Mouse (Mus musculus) left cerebral cortex, adult 2 months (tissue): Measurements from ENCODE around the gene Atp7a. TPM values are rescaled to one million over a fixed set of nuclear protein-coding genes. Genes with fewer than 3 reads are reported as not detected.

Experiments used
- DNase-seq, 2 experiments: peaks; one replicate each; pipeline ENCODE4 v3.0.0; 2021 to 2022; ENCODE audit warnings: low spot score in 2 of 2, mixed read lengths in 1 of 2; ENCODE audit errors: extremely low spot score in 1 of 2
- H3K27ac ChIP-seq: fragments of 200-600 bp; 2 replicates; pipeline ENCODE4 v1.8.1; 2022
- H3K4me3 ChIP-seq: fragments of 200-600 bp; 2 replicates; pipeline ENCODE4 v1.8.1; 2022
- CTCF ChIP-seq: fragments of 200-600 bp; IDR thresholded peaks from 2 replicates; pipeline ENCODE4 v1.8.1; 2022; ENCODE audit warnings: antibody characterized with exemption, mild to moderate bottlenecking, moderate library complexity
- intact Hi-C: fragments of 180-260 bp; cut with DNase I; formaldehyde crosslinking; loops from one replicate; pipeline ENCODE4 v1.15.1; 2025
- total RNA-seq, 2 experiments: library from RNA; stranded (reverse); gene quantifications; 2 replicates each; pipeline ENCODE4 v1.2.3; 2021

The Atp7a gene
- total RNA-seq, 2 experiments from 2014 or later, result 7.4 to 8.5 TPM

DNA sequence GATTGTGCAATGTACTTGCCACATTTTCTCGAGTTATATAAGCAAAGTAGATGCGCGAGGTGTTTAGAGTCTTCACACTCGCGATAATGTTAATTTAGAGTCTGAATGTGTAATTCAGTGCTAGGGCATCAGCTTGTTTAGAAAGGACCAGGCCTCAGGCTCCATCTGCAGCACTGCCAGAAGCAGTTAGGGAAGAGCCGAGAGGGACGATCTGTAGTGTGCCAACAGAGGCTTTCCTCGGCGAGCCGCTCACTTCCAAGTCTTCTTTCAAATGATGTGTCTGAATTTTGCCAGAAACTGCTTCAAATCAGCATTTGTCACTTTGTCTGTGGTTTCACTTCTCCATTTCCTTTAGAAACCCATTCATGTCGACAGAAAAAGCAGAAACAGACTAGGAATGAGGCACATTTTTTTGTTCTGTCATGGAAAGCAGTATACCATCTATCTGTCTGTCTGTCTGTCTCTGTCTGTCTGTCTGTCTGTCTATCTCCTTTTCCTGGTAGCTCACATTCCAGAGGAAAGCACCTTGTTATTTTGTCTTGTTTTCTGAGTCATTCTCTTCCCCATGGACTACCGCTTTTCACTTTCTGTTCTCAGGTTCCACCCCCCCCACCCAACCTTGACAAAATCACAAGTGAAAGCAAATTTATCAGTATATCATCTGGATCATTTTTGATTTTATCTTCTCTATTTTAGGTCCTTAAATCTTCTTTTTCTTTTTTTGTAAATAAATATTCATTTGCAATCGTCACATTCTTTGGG, 112.4 kb downstream of the Atp7a start:
- intact Hi-C loops, result no loop called here
- no peak for TF ChIP-seq CTCF

GRCm38 (mm10) chrX:106142936-106143335, 115.9 kb downstream of the Atp7a start, which contains the start of gene Tlr13:
TSS of gene Tlr13 (plus strand) at chrX:106143204.
- Histone ChIP-seq H3K4me3 (no peak within 1 kb of the TSS), H3K27ac (no peak within 1 kb of the TSS)
- no peak for DNase-seq
- intact Hi-C loops, result no loop called here
- TF ChIP-seq CTCF, result no peak

More for the DNA sequence above, 112.4 kb downstream of the Atp7a start:
- H3K27ac ChIP-seq, result peak overlapping the region; percentile 11; the same call in 1 of the 2 replicates
- no peak for DNase-seq
- H3K4me3 ChIP-seq, result no peak overlapping the region

- no peak overlapping the region for H3K27ac ChIP-seq
- no peak overlapping the region for H3K4me3 ChIP-seq
- no peak for DNase-seq
- intact Hi-C loops, result no loop called here
- TF ChIP-seq CTCF, result no peak
Measured at GRCm38 (mm10) chrX:106148185-106148584, 121.1 kb downstream of the Atp7a start.

DNA sequence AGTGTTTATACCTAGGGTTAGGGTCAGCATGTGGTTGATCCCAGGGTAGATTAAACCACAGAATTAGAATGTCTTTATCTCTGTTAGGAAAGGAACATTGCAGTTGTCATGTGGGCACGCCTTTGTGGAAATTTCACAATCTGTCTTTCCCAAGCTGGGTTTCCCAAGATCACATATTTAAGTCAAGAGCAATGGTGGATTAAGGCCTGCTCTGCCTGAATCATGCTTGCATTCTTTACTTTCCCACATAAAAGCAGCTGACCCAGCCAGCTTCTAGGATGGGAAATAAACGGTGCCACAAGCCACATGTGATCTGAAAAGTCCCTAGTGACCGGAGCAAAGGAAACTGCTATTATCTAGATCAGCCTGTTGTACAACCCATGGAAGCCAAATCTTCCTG, 122.4 kb downstream of the Atp7a start:
- Histone ChIP-seq H3K4me3 (no peak overlapping the region), H3K27ac (no peak overlapping the region)
- intact Hi-C loops, result no loop called here
- no peak for TF ChIP-seq CTCF
- DNase-seq, result no peak

GRCm38 (mm10) chrX:106154180-106154586, 127.1 kb downstream of the Atp7a start:
- no peak for TF ChIP-seq CTCF

GRCm38 (mm10) chrX:106155892-106156291, 128.8 kb downstream of the Atp7a start:
- intact Hi-C loops, result no loop called here
- Histone ChIP-seq H3K27ac (no peak overlapping the region), H3K4me3 (no peak overlapping the region)
- no peak for DNase-seq
- TF ChIP-seq CTCF, result no peak

More at GRCm38 (mm10) chrX:106154180-106154586, 127.1 kb downstream of the Atp7a start:
- intact Hi-C loops, result no loop called here
- no peak for DNase-seq
- Histone ChIP-seq H3K27ac (no peak overlapping the region), H3K4me3 (no peak overlapping the region)

DNA sequence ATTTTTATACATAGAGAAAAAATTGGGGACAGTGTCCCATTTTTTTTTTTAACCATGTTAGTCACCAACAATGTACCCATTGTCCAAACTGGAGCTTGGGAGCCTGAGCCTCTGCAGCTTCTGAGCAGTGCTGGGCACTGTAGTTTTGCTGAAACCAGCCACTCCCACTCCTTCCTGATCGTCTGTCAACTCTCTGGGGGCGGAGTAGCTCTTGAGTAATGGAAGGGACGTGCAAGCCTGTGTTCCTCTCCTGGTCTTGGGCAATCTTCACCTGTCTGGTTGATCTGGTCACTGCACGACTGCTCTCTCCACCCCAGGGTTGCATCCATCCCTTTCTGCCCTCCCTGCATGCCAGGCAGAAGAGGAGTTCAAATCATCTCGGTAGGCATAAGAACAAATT, 136.9 kb downstream of the Atp7a start:
- intact Hi-C loops, result no loop called here
- H3K4me3 ChIP-seq, result no peak overlapping the region
- H3K27ac ChIP-seq, result no peak overlapping the region
- TF ChIP-seq CTCF, result no peak
- no peak for DNase-seq

DNA sequence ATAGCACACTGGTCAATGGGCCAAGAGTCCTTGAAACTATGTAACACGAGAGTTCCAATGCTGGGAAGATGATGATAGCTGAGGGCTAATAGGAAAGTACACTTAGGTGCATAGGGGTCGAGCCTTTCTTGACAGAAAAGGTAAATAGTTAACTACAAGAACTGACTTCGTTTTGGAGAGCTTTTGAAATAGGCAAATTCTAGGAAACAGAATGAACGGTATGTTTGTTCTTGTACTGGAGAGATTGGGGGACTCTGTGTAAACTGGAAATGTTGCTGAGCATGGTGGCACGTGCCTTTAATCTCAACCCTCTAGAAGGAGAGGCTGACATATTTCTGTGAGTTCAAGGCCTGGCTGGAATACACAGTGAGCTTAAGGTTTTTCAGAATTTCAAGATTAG, 137.5 kb downstream of the Atp7a start:
- TF ChIP-seq CTCF, result no peak
- intact Hi-C loops, result no loop called here
- no peak for DNase-seq
- Histone ChIP-seq H3K27ac (no peak overlapping the region), H3K4me3 (no peak overlapping the region)

- DNase-seq, result no peak
- Histone ChIP-seq H3K27ac (no peak overlapping the region), H3K4me3 (no peak overlapping the region)
- peak; percentile 19 for TF ChIP-seq CTCF
- intact Hi-C loops, result no loop called here
Measured at GRCm38 (mm10) chrX:106165089-106165488, 138.0 kb downstream of the Atp7a start.

DNA sequence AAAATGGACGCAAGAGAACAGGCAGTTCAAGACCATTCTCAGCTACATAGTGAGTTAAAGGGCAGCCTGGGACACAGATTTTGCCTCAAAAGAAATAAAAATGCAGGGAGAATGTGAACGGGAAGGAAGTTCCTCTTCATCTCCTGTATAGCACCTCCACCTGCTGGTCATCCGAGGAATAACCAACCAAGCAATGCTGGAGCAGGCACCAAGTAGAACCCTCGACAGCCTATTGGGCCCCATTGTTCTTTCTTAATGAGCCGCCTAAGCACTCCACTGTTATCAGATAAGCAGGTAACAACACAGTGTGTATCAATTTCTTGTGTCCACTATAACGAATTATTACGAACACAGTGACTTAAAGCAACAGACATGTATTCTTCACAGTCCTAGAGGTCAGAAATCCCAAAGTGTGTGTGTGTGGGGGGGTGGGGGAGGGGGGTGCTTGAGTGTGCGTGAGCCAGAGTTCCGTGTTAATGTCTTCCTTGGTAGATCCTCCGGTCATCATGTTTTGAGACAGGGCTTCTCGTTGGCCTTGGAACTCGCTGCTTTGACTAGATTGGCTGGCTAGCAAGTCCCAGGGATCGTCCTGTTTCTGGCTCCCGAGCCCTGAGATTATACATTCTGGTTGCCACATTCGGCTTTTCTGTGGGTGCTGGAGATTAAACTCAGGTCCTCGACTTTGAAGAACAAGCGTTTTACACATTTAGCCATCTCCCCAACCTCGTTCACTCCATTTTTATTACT, 144.2 kb downstream of the Atp7a start:
- H3K27ac ChIP-seq, result no peak overlapping the region
- peak; percentile 58 to 71 for DNase-seq
- intact Hi-C loops, result loop anchor here (1.0 kb wide), 1 partner anchor 144 kb away; the partner anchor contains the start of gene Atp7a
- H3K4me3 ChIP-seq, result no peak overlapping the region
- peak; percentile 76 for TF ChIP-seq CTCF

DNA sequence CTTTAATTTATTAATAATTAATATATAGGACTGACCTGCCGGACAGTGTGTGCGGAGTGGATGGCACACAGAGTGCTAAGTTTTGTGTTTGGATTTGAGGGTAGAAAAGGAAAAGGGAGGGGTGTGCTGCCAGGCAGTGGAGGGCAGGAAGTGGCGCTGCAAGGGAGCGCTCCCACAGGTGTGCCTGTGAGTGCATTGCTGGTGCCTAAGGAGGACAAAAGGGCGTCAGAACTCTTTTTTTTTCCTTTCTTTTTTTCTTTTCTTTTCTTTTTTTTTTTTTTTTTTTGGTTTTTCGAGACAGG, 144.7 kb downstream of the Atp7a start:
- no peak for DNase-seq
- TF ChIP-seq CTCF, result no peak
- H3K4me3 ChIP-seq, result no peak overlapping the region
- intact Hi-C loops, result loop anchor here (1.0 kb wide), 1 partner anchor 145 kb away; the partner anchor contains the start of gene Atp7a
- H3K27ac ChIP-seq, result no peak overlapping the region

Other genes starting within 250 kb of the Atp7a start
- 100 to 1,000 TPM; 178 to 182 TPM for gene Atrx, start 97.9 kb upstream of the Atp7a start, total RNA-seq
- 10 to 100 TPM; 12.5 to 13.6 TPM for gene Magt1, start 15.4 kb upstream of the Atp7a start, total RNA-seq
- 100 to 1,000 TPM; 300 to 319 TPM for gene Cox7b, start 11.6 kb upstream of the Atp7a start, total RNA-seq
- gene Tlr13, start 115.9 kb downstream of the Atp7a start, total RNA-seq, result 1 to 10 TPM; 1.2 TPM
- 100 to 1,000 TPM; 408 to 481 TPM for gene Pgk1, start 159.8 kb downstream of the Atp7a start, total RNA-seq
- 10 to 100 TPM; 21.5 to 22.4 TPM for gene Taf9b, start 193.9 kb downstream of the Atp7a start, total RNA-seq
- not detected for gene Fnd3c2, start 228.1 kb downstream of the Atp7a start, total RNA-seq